Mouse (Mus musculus) thymus, postnatal 0 days (tissue): ENCODE data around the gene Fam161a. TPM values are rescaled to one million over a fixed set of nuclear protein-coding genes. Genes with fewer than 3 reads are reported as not detected.
A peak's percentile ranks its signal among the peaks of the same experiment; 100 is the strongest.

Experiments used
- DNase-seq: peaks from one replicate; pipeline ENCODE4 v3.0.0-alpha.2; 2015; ENCODE audit warnings: low spot score
- polyA plus RNA-seq: library from polyadenylated mRNA; unstranded; fragments of >200 nt; fragmentation: Nextera tagmentation; extraction: Ambion mirVana; gene quantifications from 2 replicates; pipeline ENCODE4 v1.2.1, GENCODE M21; 2015

Fam161a gene
- polyA plus RNA-seq, 1 experiment from 2014 or later, result 1.3 TPM

DNA sequence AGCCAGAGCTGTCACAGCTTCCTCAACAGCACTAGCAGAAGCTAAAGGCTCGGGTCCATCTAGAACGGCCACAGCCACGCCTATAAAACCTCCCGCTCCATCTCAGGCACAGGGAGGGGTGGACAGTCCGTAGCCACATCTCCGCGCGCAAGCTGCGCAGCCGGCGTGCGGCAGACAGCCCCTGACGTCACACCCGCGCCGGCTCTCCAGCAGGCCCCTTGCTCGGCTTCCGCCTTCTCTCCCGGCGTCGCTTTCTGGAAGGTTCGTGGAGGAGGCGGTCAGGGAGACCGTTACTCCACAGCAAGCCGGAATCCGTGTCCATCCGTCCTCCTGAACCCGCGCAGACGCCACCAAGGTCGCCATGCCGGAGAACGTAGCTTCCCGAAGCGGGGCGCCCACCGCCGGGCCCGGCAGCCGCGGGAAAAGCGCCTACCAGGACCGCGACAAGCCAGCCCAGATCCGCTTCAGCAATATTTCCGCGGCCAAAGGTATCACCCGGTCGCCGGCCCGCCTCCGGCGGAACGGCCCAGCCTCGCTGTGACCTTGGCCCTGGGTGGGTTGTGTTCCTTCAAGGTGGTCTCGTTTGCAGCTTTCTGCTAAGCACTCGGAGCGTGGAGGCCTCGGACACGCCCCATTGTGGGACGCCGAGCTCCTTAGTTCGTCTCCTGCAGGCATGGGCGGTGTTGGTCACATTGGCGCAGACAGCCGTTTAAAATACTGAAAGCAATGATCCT is 16.8 kb upstream of the Fam161a start, which contains the start of gene Cct4:
Gene Cct4 (plus strand): TSS at position 127 of the 734 bp plus-strand sequence.
- peak; percentile 83 for DNase-seq

GRCm38 (mm10) chr11:22991218-22991835 is 16.0 kb upstream of the Fam161a start:
- no peak for DNase-seq

DNA sequence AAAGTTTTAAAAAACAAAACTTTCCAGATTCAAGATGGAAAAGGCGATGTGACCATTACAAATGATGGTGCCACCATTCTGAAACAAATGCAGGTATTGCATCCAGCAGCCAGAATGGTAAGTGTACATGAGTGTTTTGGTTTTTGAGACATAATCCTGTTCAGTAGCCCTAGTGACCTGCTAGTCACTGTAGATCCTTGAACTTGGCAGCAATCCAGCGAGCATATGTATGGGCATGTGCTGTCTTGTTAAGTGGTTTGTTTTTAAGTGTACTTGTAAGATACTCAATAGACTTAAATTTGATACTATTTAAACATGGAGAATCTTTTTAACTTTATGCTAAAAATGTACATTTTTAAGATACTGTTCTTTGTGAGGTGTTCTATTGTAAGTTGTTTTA is 13.1 kb upstream of the Fam161a start:
- DNase-seq, result no peak

DNA sequence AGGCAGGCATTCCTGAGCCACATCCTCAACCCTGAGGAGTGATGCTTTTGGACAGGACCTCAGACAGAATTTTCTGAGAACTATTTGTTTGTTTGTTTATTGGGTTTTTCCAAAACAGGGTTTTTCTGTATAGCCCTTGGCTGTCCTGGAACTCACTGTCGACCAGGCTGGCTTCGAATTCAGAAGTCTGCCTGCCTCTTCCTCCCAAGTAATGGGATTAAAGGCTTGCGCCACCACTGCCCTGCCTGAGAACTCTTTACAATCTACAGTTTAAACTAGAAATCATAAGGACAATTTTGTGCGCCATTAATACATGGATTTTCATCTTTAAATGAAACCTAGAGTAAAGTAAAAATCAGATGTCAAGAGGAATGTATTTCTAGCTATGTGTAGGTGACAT is 11.9 kb upstream of the Fam161a start:
- DNase-seq, result no peak

- no peak for DNase-seq
Measured at GRCm38 (mm10) chr11:22998308-22998707, 9.0 kb upstream of the Fam161a start.

- no peak for DNase-seq
Measured at GRCm38 (mm10) chr11:23005276-23005675, 2.1 kb upstream of the Fam161a start.

DNA sequence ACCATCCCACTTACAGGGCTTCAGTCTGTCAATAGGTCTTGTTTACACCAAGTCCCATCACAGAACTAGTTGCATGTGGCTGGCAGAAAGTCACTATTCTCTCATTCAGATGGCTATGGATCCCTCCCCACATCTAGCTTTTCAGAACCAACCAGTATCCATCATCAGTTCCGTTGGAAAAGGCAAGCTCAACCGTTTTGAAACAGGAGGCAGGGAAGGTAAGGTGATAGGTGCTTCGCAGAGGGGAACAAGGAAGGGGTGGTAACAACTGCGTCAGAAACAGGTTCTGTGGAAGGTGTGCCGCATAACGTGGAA is 208 bp upstream of the Fam161a start:
- DNase-seq, result no peak

DNA sequence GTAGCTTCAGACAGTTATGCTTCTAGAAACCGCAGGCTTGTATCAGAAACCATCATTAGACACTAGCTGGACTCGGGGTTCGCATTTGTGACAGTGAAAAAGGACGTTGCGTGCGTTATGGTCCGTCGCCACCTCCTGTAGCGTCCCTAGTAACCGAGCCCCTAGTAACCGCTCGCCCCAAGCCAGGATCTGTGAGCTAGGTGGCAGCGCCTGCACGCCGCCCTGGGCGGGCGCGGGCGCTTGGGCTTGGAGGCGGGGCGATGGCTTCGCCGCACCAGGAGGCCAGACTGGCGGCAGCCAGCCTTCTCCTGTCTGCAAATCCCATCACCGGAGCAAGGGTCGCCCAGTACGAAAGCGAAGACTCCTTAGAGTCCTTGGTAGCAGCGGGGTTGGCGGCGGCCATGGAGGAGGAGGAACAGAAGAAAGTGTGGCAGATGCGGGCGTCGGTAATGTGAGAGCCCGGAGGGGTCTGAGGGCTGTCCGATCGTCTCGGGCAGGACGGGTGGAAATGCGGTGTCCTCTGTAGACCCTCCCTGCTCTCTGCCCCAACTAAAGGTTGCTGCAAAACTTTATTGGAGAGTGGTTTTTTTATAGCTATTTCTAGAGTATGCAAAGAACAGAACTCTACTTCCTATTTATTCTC is 971 bp downstream of the Fam161a start:
- DNase-seq, result peak; percentile 60

GRCm38 (mm10) chr11:23008824-23009200 is 1.5 kb downstream of the Fam161a start:
- DNase-seq, result no peak

- DNase-seq, result no peak
Measured at GRCm38 (mm10) chr11:23013096-23013495, 5.8 kb downstream of the Fam161a start.

GRCm38 (mm10) chr11:23013580-23014294 is 6.4 kb downstream of the Fam161a start:
- peak; percentile 36 for DNase-seq

DNA sequence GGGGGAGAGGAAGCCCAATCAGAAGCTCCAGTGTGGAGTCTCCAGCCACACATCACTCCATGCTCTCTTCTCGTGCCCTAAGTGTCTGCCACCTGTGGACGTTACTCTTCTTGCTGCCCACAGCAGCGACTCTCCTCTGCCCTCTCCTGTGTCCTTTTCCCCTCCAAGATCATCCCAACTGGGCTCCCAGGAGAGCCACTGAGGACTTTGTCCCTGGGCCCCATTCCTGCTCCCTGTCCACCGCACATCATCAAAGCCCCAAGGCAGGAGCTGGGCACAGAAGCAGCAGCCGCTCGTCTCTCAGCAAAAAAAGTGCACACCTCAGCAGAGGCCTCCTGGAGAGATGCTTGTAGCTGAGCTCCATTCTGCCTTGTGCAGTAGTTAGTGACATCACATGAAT is 7.7 kb downstream of the Fam161a start:
- DNase-seq, result no peak

DNA sequence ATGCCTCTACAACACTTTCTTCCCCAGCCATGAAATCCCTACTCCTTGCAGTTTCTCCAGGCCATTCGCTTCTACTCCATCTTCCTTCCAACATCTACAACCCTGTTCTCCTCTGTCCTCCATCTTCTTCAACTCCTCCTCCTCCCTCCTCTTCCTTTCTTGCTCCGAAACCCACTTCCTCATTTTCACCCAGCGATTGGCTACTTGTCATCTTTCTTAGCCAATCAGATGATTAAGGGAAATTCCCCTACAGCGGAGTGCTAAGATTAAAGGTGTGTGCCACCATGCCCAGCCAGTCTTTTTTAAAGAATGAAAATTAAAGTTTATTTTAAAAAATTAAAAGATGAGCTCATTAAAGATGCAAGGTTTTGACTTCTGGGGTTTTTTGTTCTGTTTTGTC is 10.6 kb downstream of the Fam161a start:
- no peak for DNase-seq

GRCm38 (mm10) chr11:23020116-23020770 is 12.9 kb downstream of the Fam161a start:
- no peak for DNase-seq

- DNase-seq, result no peak
Measured at GRCm38 (mm10) chr11:23020841-23021240, 13.5 kb downstream of the Fam161a start.

DNA sequence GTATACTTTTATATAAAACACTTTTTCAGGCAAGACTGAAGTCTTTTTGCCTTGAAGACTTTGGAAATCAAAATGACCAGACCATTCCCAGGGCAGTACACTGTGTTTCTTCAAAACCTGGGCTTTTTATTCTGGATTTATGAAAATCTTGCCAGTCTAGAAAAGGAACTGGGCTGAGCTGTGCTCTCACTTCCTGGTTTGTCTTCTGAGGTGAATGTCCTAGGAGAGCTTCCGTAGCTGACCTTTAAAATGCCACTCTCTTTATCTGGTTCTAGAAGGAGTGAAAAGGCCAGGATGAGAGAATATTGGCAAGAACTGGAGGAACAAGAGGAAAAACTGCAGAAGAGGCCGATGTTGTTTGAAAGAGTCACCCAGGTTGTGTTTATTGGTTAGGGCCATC is 15.8 kb downstream of the Fam161a start:
- DNase-seq, result no peak

DNA sequence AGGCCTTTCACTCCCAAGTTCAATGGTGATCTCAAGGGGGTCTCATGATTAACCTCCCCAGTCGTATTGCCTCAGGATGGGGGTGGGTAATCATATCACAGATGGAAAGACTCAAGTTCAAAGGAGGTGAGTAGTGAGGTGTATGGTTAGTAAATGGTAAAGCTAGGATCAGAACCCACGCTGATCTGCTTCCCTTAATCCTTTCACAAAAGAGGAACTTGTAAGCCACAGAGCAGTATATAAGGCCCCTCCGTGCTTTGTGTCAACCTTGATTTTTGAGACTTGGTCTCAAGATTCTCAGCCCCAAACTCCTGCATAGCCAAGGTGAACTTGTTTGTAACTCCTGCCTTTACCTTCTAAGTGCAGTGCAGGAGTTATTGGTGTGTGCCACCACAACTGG is 16.8 kb downstream of the Fam161a start:
- no peak for DNase-seq

DNA sequence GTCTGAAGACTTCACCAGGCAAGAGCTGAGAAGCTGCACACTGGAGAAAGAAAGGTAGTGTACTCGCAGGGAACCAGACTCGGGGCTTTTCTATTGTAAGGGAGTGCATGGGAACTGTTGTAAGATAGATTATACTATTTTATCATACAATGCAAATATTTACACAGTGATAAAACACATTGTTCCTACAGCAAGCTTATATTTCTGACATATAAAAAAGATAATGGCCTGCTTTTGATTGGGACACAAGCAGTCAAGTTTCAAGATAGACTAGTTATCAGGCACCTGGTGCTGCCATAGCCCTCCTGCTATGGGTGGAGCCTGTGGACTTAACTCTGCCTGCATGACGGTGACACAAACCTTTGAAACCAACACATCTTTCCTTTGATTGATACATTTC is 21.6 kb downstream of the Fam161a start:
- no peak for DNase-seq

- no peak for DNase-seq
Measured at GRCm38 (mm10) chr11:23029399-23029798, 22.1 kb downstream of the Fam161a start.

GRCm38 (mm10) chr11:23047252-23047651 is 39.9 kb downstream of the Fam161a start:
- no peak for DNase-seq
